Mouse (Mus musculus): ENCODE results near the gene Ggt7. TPM values are rescaled to one million over a fixed set of nuclear protein-coding genes. Genes with fewer than 3 reads are reported as not detected.

Gene Ggt7
- polyA plus RNA-seq, 1 experiment from 2014 or later = 11.4 TPM

DNA sequence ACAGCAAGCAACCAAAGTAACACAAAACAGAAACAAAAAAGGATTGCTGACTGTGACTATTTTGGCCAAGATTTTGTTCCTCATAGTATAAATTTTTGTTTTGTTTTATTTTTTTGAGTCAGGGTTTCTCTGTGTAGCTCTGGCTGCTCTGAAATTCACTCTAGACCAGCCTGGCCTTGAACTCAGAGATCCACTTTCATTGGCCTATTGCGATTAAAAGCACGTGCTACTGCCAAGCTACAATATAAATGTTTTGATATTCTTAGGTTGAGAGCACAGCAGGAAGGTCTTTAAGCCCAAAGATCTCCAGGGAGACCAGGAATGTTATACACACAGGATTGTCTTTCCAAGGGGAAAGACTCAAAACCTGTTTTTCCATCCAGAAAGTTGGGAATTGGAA, 74.6 kb downstream of the Ggt7 start:
- Histone ChIP-seq H3K4me3 (no peak overlapping the region), H3K27ac (no peak overlapping the region), H3K9ac (no peak overlapping the region), H3K36me3 (0 out of 2 replicates have a peak, but pooled peaks cover 7% of the 10 kb centered on the region), H3K27me3 (no peaks in the 10 kb centered on the region), H3K4me2 (replicated peaks) (no peak overlapping the region), H3K4me1 (no peaks in the 10 kb centered on the region), H3K9me3 (no peaks in the 10 kb centered on the region)
- 51% methylated on average over 2 of the region's 2 CpGs for WGBS
- ATAC-seq (ENCODE audit: insufficient number of reproducible peaks, insufficient read depth, low FRiP score, low TSS enrichment) = no peak

GRCm38 (mm10) chr2:155442916-155443315, 75.1 kb downstream of the Ggt7 start:
- ATAC-seq (ENCODE audit: insufficient number of reproducible peaks, insufficient read depth, low FRiP score, low TSS enrichment) = no peak
- no peaks in the 10 kb centered on the region for H3K4me1 ChIP-seq
- no peak overlapping the region for H3K4me2 ChIP-seq (replicated peaks)
- WGBS = 77% methylated on average over 4 of the region's 4 CpGs
- no peak overlapping the region for H3K4me3 ChIP-seq
- H3K27ac ChIP-seq = no peak overlapping the region
- no peaks in the 10 kb centered on the region for H3K9me3 ChIP-seq
- no peak overlapping the region for H3K9ac ChIP-seq
- H3K36me3 ChIP-seq = 0 out of 2 replicates have a peak, but pooled peaks cover 7% of the 10 kb centered on the region
- H3K27me3 ChIP-seq = no peaks in the 10 kb centered on the region

Other genes starting within 250 kb of the Ggt7 start
- 232 and 241 TPM in 2 replicates for gene Map1lc3a, start 241.9 kb downstream of the Ggt7 start, polyA plus RNA-seq (2016; fragmentation: Nextera tagmentation; extraction: Ambion mirVana)
- 45.1 and 46.1 TPM in 2 replicates for gene Pigu, start 160.8 kb downstream of the Ggt7 start, polyA plus RNA-seq (2016; fragmentation: Nextera tagmentation; extraction: Ambion mirVana)
- 31.4 and 31.9 TPM in 2 replicates for gene Trp53inp2, start 137.2 kb downstream of the Ggt7 start, polyA plus RNA-seq (2016; fragmentation: Nextera tagmentation; extraction: Ambion mirVana)
- 27.3 and 28.2 TPM in 2 replicates for gene Ncoa6, start 44.3 kb downstream of the Ggt7 start, polyA plus RNA-seq (2016; fragmentation: Nextera tagmentation; extraction: Ambion mirVana)
- gene Acss2, start 289 bp downstream of the Ggt7 start, polyA plus RNA-seq (2016; fragmentation: Nextera tagmentation; extraction: Ambion mirVana) = 14.4 and 15.5 TPM in 2 replicates
- gene Gss, start 74.6 kb upstream of the Ggt7 start, polyA plus RNA-seq (2016; fragmentation: Nextera tagmentation; extraction: Ambion mirVana) = 28.0 and 28.9 TPM in 2 replicates
- gene Myh7b, start 93.0 kb upstream of the Ggt7 start, polyA plus RNA-seq (2016; fragmentation: Nextera tagmentation; extraction: Ambion mirVana) = 1.3 and 1.4 TPM in 2 replicates
- gene Trpc4ap, start 174.1 kb upstream of the Ggt7 start, polyA plus RNA-seq (2016; fragmentation: Nextera tagmentation; extraction: Ambion mirVana) = 171 and 177 TPM in 2 replicates
- 27.3 and 28.5 TPM in 2 replicates for gene Edem2, start 211.2 kb upstream of the Ggt7 start, polyA plus RNA-seq (2016; fragmentation: Nextera tagmentation; extraction: Ambion mirVana)
- gene Gm17581, start 217.6 kb upstream of the Ggt7 start, polyA plus RNA-seq (2016; fragmentation: Nextera tagmentation; extraction: Ambion mirVana) = not detected in 2 replicates
- gene Procr, start 232.9 kb upstream of the Ggt7 start, polyA plus RNA-seq (2016; fragmentation: Nextera tagmentation; extraction: Ambion mirVana) = 3.6 TPM in 2 replicates